Mouse (Mus musculus) layer of hippocampus, postnatal 14 days (tissue): ENCODE measurements around the gene Sh3rf3. TPM values are rescaled to one million over a fixed set of nuclear protein-coding genes. Genes with fewer than 3 reads are reported as not detected.

Experiments
- DNase-seq, 2 experiments: peaks; one replicate each; pipeline ENCODE4 v3.0.0; 2021 to 2022; ENCODE audit warnings: low spot score in 2 of 2, mixed read lengths in 1 of 2
- long read RNA-seq, 2 experiments: library from polyadenylated mRNA; stranded (forward); transcript quantifications; one replicate each; pipeline ENCODE4 v2.0.0; 2021
- total RNA-seq, 2 experiments: library from RNA; stranded (reverse); gene quantifications; 2 replicates each; pipeline ENCODE4 v1.2.3; 2021

Sh3rf3 gene
- 10 to 100 TPM; 43.2 to 45.4 TPM for total RNA-seq
- long read RNA-seq, experiment 1, partial matches to known transcripts, result 4 of 7 reads
- long read RNA-seq, experiment 1, other reads (novel, unspliced or antisense), result 3 of 7 reads
- long read RNA-seq, experiment 2, partial matches to known transcripts, result 6 of 10 reads
- long read RNA-seq, experiment 2, other reads (novel, unspliced or antisense), result 4 of 10 reads

GRCm38 (mm10) chr10:58813081-58813800 is at the start of gene Sh3rf3:
Sh3rf3 (plus strand) TSS chr10:58813359.
- peak in 1 of 2 experiments; percentile 50 for DNase-seq

- DNase-seq, result no peak
Observed at GRCm38 (mm10) chr10:58788486-58789274, 24.5 kb upstream of the Sh3rf3 start.

- DNase-seq, result no peak
Observed at GRCm38 (mm10) chr10:58797555-58797954, 15.6 kb upstream of the Sh3rf3 start.

DNA sequence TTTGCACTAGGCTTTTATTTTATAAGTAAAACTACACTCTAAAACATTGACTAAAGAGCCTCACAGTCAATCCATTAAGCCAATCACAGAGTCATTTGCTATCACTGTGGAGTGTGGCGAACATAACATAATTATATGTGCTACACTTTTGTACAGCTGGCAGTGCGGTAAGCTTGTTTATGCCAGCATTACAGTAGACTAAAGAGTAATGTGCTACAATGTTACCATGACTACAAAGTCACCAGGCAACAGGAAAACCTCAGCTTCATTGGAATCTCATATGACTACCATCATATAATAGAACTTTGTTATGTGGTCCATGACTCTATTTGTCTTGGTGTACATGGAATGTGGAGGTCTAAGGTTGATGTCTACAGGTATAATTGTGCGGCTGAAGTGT is 15.0 kb upstream of the Sh3rf3 start:
- DNase-seq, result peak in 1 of 2 experiments; percentile 44

GRCm38 (mm10) chr10:58800996-58801433 is 12.1 kb upstream of the Sh3rf3 start:
- DNase-seq, result peak in 1 of 2 experiments; percentile 31

DNA sequence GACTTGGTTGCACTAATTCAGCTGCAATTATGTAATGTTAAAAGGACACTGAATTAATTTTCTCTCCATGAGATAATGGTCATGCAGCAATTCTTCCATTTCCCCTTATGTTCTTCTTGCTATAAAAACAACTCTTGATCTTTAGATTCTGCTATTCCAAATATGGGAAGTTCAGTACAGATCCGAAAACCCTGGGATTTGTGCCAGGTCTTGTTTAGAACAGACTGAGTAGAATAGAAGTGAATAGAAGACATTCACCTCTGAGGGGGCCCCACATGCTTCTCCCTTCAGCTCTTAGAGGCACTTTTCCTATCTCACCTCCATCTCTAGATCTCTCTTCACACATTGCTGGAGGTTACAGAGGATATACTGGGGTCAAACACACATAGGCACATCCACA is 10.8 kb upstream of the Sh3rf3 start:
- no peak for DNase-seq

GRCm38 (mm10) chr10:58807956-58808355 is 5.2 kb upstream of the Sh3rf3 start:
- DNase-seq, result no peak

GRCm38 (mm10) chr10:58810181-58810580 is 3.0 kb upstream of the Sh3rf3 start:
- DNase-seq, result no peak

DNA sequence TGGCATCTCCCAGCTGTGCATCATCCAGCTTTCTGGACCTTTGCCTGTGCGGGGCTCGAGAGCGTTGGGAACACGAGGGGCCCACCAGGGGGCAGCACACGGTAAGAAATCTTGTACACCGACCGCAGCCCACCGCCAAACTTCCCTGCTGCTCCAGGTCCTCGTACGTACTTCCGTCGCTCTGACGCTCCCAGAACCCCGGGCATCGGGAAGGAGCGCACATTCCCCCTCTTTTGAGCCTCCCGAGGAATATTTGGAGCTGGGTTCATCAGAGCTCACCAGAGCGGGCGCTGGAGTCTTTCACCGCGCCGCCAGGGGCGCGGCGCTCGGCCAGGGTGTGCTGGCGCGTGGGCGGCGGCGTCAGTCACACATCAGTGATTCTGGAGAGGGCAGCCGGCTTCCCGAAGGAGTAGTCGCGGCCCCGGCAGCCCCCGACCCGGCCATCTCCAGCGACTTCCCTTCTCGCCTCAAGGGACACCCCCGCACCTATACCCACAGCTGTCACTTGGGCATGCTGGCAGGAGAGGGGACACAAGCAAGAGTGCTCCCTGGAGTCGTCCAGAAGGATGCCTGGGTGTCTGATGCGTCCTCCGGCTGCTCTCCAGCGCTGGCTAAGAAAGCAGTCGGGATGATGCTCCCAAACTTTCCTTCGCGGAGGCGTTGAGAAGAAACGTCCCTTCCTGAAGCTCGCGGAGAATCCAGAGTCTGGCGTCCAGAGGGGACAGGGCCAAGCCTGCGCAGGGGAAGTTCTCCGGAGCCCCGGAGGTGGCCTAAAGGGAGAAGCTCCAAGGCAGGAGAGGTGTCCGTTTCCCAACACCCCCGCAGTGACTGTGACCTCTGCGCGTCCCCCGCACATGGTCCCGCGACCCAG is 714 bp upstream of the Sh3rf3 start:
- peak; percentile 93 to 95 for DNase-seq

- DNase-seq, result peak in 1 of 2 experiments; percentile 46
Observed at GRCm38 (mm10) chr10:58813801-58814191, 637 bp downstream of the Sh3rf3 start.

DNA sequence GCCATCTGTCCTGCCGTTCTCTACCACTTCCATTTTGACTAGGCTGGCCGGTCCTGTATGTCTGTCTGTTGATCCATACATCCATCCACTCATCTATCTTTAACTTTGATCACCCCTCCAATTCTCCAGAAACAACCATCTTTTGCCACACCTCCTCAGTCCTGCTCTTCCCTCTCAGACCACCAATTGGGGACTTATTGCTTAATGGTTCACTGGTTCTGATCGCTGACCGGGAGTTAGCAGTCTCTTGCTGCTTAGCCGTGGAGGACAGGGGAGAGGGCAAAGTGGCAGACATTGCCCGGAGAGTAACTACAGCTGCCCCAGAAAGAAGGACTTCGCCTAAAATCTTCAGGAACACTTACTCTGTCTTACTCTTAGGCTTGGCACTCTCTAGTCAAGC is 1.3 kb downstream of the Sh3rf3 start:
- DNase-seq, result no peak

DNA sequence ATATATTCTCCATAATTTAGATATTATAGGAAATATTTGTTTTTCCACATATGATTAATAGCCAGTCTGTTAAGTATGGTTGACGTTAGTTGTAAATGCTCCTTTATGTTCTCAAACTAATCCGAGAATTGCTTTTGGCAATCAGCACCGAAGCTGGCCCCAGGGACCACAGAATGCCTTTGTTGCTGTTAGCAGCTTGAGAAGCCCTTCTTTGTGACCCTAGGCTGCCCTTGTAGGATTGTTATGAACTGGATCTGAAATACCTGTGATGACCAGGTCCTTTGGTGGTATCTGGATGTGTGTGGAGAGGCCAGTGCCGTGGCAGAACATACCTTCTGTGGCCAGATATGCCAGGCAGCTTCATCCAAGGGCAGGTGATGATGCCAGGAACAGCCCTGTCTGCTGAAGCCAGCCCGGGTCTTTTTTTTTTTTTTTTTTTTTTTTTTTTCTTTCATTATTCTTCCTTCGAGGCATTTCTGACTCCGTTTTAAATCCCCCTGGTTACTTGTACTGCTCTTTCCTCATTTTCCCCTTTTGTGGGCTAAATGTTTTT is 10.9 kb downstream of the Sh3rf3 start:
- no peak for DNase-seq

DNA sequence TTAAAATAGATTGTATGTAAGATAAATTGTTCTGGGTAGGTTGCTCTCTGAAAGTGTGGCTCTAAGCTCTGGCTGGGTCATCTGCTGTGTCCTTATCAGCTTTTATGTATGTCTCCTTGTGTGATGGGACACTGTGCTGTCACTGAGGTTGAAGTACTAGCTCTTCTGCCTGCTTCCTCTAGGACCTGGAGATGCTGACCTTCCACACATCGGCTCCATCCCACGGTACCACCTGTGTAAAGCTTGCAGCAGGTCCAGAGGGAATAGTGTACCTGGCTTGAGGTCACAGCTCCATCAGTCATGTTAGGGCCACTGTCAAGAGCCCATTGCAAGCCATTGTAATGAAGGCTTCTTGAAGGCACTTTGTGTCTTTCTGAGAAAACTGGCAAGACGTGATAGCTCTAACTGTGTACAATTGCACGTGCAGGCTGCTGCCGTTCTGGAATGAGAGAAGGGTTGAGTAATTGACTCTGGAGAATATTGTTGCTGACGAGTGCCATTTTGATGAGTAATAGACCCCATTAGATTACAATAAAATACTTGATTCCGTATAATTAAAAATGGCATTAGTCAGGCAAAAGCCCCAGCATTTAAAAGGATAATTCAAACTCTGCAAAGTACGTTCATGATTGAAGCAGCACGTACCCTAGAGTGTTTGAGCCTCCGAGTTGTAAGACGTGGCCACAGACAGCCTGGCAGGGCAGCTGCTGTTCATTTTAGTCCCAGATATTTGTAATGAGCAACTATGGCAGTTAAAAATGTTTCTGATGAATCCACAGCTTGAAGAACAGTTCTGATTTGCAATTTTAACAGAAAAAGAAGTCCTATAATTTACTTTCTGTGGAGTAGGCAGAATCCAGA is 16.3 kb downstream of the Sh3rf3 start:
- DNase-seq, result peak in 1 of 2 experiments; percentile 37

DNA sequence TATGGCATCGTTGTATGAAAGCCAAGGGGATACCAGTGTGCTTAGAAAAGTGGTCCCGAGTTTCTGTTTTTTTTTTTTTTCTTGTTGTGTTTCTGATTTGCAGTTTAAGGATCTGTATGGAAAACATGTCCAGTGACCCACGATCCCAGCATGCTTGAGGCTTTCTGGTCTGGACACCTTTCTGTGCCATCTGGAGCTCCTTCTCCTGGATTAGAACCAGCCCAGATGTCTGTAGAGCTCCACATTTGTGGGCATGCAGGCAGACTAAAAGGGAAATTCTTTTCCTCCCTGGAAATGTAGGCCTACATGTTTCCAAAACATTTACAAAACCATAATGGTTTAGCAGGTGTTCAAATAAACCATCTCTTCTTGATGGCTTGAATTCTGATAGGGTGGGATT is 20.0 kb downstream of the Sh3rf3 start:
- no peak for DNase-seq

- no peak for DNase-seq
Observed at GRCm38 (mm10) chr10:58833741-58834178, 20.6 kb downstream of the Sh3rf3 start.

DNA sequence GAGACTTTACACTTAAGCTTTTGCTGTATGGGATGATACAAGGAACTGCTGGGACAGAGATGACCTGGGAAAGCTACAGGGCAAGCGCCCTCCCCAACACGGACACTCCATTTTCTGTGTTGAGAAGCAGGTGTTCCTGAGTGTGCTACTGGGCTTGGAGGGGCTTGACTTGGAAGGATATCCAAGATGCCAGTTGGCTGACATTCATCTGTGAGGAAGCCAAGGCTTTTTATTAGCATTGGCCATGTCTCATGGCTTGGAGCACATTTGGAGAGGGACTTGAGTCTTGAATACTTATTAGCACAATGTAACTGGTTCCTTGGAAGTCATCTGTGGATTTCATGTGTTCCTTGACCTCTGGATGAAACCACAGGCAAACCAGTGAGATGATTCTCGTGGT is 23.2 kb downstream of the Sh3rf3 start:
- DNase-seq, result no peak

GRCm38 (mm10) chr10:58837504-58837903 is 24.3 kb downstream of the Sh3rf3 start:
- no peak for DNase-seq

- DNase-seq, result no peak
Observed at GRCm38 (mm10) chr10:58841945-58842344, 28.8 kb downstream of the Sh3rf3 start.

- DNase-seq, result no peak
Observed at GRCm38 (mm10) chr10:58843100-58843499, 29.9 kb downstream of the Sh3rf3 start.

- no peak for DNase-seq
Observed at GRCm38 (mm10) chr10:58848127-58848526, 35.0 kb downstream of the Sh3rf3 start.
